Mouse (Mus musculus): ENCODE data around the gene Fkbp1b. TPM values are rescaled to one million over a fixed set of nuclear protein-coding genes. Genes with fewer than 3 reads are reported as not detected.
"Not testable (repeated sequence)": the region's sequence is repeated elsewhere in the genome, so short reads cannot be mapped to it uniquely, and the experiment has no call there.

Gene Fkbp1b
- total RNA-seq (2021): 10 to 100 TPM; 10.6 to 19.8 TPM
- long read RNA-seq, experiment 1, transcript Fkbp1b-201 (4 exons, 976 nt): major isoform, 14 of 38 reads
- long read RNA-seq, experiment 1, partial matches to known transcripts: 0 of 38 reads
- long read RNA-seq, experiment 1, other reads (novel, unspliced or antisense): 22 of 38 reads
- long read RNA-seq, experiment 2, transcript Fkbp1b-201 (4 exons, 976 nt): major isoform, 11 of 12 reads
- long read RNA-seq, experiment 2, partial matches to known transcripts: 0 of 12 reads
- long read RNA-seq, experiment 2, other reads (novel, unspliced or antisense): 0 of 12 reads

- DNase-seq: peak; percentile 70
Observed at GRCm38 (mm10) chr12:4841392-4841887, at the start of gene Fkbp1b. Fkbp1b (minus strand) TSS chr12:4841591.

- DNase-seq: no peak
Observed at GRCm38 (mm10) chr12:4889891-4890290, 48.5 kb upstream of the Fkbp1b start.

- DNase-seq: no peak
Observed at GRCm38 (mm10) chr12:4889251-4889650, 47.9 kb upstream of the Fkbp1b start.

GRCm38 (mm10) chr12:4888739-4889138 is 47.3 kb upstream of the Fkbp1b start:
- DNase-seq: no peak

- not testable (repeated sequence) for DNase-seq
Observed at GRCm38 (mm10) chr12:4886581-4886980, 45.2 kb upstream of the Fkbp1b start.

GRCm38 (mm10) chr12:4885062-4885461 is 43.7 kb upstream of the Fkbp1b start:
- no peak for DNase-seq

GRCm38 (mm10) chr12:4882086-4882485 is 40.7 kb upstream of the Fkbp1b start:
- no peak for DNase-seq

- DNase-seq: no peak
Observed at GRCm38 (mm10) chr12:4879048-4879447, 37.7 kb upstream of the Fkbp1b start.

- no peak for DNase-seq
Observed at GRCm38 (mm10) chr12:4878296-4878783, 36.9 kb upstream of the Fkbp1b start.

GRCm38 (mm10) chr12:4875623-4876022 is 34.2 kb upstream of the Fkbp1b start:
- DNase-seq: no peak

- DNase-seq: peak; percentile 86
Observed at GRCm38 (mm10) chr12:4874161-4874927, 33.0 kb upstream of the Fkbp1b start, which contains the start of gene Mfsd2b. Mfsd2b (minus strand) TSS chr12:4874359.

- no peak for DNase-seq
Observed at GRCm38 (mm10) chr12:4873531-4873930, 32.1 kb upstream of the Fkbp1b start.

GRCm38 (mm10) chr12:4872983-4873477 is 31.6 kb upstream of the Fkbp1b start:
- no peak for DNase-seq

- no peak for DNase-seq
Observed at GRCm38 (mm10) chr12:4872273-4872672, 30.9 kb upstream of the Fkbp1b start.

- DNase-seq: no peak
Observed at GRCm38 (mm10) chr12:4871260-4871659, 29.9 kb upstream of the Fkbp1b start.

- DNase-seq: no peak
Observed at GRCm38 (mm10) chr12:4868924-4869323, 27.5 kb upstream of the Fkbp1b start.

GRCm38 (mm10) chr12:4864338-4864690 is 22.9 kb upstream of the Fkbp1b start:
- DNase-seq: no peak

GRCm38 (mm10) chr12:4863654-4864337 is 22.4 kb upstream of the Fkbp1b start:
- DNase-seq: no peak

GRCm38 (mm10) chr12:4862672-4863071 is 21.3 kb upstream of the Fkbp1b start:
- DNase-seq: no peak

GRCm38 (mm10) chr12:4859241-4859914 is 18.0 kb upstream of the Fkbp1b start:
- no peak for DNase-seq

GRCm38 (mm10) chr12:4856834-4857233 is 15.4 kb upstream of the Fkbp1b start:
- DNase-seq: no peak

- no peak for DNase-seq
Observed at GRCm38 (mm10) chr12:4856160-4856559, 14.8 kb upstream of the Fkbp1b start.
